Mouse (Mus musculus): ENCODE data around the gene Zfp729a. TPM values are rescaled to one million over a fixed set of nuclear protein-coding genes. Genes with fewer than 3 reads are reported as not detected.
A peak's percentile ranks its signal among the peaks of the same experiment; 100 is the strongest.
"Not testable (repeated sequence)": the region's sequence is repeated elsewhere in the genome, so short reads cannot be mapped to it uniquely, and the experiment has no call there.

Zfp729a gene
- total RNA-seq (2015; ENCODE audit: low replicate concordance) (1.2 and 6.1 TPM in 2 replicates), total RNA-seq (2017; ENCODE audit: low replicate concordance) (4.9 and 11.4 TPM in 2 replicates)

DNA sequence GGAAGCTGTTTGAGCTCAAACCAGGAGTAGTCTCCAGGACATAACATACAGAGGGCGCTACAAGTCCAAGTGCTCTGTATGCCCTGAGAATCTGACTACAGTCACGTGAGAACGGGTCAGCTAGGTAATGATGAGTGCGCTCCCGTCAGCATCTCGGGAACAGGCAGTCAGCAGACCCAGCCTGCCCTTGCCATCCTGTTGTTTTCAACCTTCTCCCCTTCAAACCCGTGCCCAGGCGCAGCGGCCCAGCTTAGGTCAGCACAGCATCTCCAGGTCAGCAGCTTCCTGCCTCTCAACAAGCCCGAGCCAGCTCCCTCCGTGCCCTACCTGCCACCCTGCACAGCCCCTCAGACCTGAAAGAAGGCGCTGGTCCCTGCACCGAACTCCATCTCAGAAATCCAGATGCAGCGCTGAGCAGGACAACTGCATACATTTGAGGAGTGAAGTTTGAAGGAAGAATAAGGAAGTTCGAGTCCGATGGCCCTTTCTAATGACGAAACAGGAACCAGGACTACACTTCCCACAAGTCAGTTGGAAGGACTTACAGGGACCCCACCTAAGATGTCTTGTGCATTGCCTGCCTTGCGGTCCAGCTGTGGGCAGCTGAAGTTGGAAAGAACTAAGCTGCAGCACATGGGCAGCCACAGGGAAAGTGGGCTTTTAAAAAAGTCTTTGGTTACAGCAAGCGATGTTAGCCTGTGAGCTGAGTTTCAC, at the start of gene Zfp729a, which contains the start of gene Gm49345:
Zfp729a (minus strand) TSS at position 498 of the 714 bp plus-strand sequence.
Gm49345 (minus strand) TSS at position 476 of the 714 bp plus-strand sequence.
- peak; percentile 91 for ATAC-seq (replicated peaks; ENCODE audit: low FRiP score, poor library complexity, severe bottlenecking)

DNA sequence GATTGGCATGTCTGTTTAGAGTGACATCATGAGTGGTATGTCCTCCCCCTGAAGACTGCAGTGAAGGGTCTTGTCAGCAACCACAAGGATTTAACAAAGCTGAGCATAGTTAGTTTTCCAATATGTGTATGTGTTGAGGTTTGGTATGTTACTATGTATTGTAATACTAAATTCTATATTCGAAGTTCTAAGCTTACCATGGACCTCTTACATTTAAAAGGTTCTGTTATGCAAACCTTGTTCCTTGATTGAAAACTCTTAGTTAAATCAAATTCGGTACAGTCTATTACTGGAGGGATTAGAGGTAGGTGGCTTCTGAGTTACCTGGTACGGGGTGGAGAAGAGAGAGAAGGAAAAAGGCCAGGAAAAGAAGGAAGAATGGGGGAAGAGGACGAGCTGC, 49.4 kb upstream of the Zfp729a start, which contains the start of gene Zfp738:
Zfp738 (minus strand) TSS at position 101 of the 400 bp plus-strand sequence.
- no peak for ATAC-seq (replicated peaks; ENCODE audit: low FRiP score, poor library complexity, severe bottlenecking)

DNA sequence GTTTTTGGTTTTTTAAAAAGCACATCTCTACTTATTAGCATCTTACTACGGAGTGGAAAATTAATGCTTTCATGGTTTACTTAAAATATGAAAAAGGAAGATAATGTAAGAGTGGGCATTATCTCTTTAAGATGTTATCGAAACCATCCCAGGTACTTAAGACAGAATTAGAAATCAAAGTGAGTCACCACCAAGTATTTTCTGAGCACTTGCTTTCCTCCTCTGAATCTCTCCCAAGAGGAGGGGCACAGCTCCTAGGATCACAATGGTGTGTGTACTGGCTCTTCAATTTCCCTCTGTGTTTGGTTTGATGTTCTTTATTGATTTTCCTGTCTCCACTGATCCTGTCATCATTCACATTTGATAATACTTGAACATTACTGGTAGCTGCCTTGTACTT, 46.2 kb upstream of the Zfp729a start:
- not testable (repeated sequence) for ATAC-seq (replicated peaks; ENCODE audit: low FRiP score, poor library complexity, severe bottlenecking)

DNA sequence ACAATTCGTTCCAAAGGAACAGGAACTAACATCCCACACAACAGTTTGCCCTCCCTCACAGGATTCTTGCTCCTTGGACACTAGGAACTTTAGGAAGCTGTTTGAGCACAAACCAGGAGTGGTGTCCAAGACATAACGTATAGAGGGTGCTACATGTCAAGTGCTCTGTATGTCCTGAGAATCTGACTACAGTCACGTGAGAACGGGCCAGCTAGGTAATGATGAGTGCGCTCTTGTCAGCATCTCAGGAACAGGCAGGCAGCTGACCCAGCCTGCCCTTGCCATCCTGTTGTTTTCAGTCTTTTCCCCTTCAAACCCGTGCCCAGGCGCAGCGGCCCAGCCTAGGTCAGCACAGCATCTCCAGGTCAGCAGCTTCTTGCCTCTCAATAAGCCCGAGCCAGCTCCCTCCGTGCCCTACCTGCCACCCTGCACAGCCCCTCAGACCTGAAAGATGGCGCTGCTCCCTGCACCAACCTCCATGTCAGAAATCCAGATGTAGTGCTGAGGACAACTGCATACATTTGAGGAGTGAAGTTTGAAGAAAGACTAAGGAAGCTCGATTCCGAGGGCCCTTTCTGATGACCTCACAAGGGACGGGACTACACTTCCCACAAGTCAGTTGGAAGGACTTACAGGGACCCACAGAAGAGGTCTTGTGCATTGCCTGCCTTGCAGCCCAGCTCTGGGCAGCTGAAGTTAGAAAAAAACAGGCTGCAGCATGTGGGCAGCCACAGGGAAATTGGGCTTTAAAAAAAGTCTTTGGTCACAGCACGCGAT, 45.6 kb upstream of the Zfp729a start:
- ATAC-seq (replicated peaks; ENCODE audit: low FRiP score, poor library complexity, severe bottlenecking) = peak; percentile 77

DNA sequence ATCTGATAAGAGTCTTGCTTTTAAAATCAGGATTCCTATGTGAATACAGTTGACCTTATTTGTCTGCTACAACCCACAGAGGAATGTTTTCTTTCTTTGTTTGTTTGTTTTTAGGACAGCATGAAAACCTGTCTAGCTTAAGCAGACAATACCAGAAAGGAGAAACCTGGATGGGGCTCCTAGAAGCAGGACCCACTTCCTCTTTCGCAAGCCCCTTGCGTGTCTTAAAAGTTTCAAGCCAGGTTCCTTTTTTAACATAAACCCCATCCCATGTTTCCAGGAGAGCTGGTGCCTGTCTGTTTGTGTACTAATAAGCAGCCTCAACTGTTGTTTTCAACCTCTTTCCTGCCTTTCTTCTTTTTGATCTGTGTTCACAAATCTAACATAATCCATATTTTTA, 37.3 kb upstream of the Zfp729a start:
- no peak for ATAC-seq (replicated peaks; ENCODE audit: low FRiP score, poor library complexity, severe bottlenecking)

DNA sequence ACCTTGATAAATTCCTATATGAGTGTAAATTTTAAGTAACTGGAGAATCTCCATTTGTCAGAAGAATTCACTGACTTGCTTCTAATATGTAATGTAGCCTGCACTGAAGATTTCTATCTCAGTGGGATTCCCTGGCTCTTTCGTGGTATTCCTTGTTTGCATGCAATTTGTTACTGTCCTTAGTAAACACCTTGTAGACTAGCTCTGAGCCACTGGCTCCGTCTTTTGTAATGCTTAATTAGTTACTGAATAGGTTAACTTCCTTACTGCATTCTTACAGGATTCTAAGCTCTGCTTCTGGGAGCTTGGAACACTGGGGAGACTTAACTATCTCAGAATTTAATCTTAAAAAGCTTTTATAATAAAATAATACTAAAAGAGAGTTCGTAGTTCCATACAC, 14.9 kb upstream of the Zfp729a start:
- no peak for ATAC-seq (replicated peaks; ENCODE audit: low FRiP score, poor library complexity, severe bottlenecking)

DNA sequence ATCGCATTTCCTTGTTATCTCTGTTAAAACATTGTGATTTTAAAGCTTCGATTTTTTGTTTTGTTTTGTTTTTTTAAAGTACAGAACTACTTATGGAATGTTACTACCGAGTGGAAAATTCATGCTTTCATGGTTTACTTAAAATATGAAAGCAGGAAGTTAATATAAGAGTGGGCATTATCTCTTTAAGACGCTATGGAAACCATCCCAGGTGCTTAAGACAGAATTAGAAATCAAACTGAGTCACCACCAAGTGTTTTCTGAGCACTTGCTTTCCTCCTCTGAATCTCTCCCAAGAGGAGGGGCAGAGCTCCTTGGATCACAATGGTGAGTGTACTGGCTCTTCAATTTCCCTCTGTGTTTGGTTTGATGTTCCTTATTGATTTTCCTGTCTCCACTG, 27.5 kb downstream of the Zfp729a start:
- no peak for ATAC-seq (replicated peaks; ENCODE audit: low FRiP score, poor library complexity, severe bottlenecking)

DNA sequence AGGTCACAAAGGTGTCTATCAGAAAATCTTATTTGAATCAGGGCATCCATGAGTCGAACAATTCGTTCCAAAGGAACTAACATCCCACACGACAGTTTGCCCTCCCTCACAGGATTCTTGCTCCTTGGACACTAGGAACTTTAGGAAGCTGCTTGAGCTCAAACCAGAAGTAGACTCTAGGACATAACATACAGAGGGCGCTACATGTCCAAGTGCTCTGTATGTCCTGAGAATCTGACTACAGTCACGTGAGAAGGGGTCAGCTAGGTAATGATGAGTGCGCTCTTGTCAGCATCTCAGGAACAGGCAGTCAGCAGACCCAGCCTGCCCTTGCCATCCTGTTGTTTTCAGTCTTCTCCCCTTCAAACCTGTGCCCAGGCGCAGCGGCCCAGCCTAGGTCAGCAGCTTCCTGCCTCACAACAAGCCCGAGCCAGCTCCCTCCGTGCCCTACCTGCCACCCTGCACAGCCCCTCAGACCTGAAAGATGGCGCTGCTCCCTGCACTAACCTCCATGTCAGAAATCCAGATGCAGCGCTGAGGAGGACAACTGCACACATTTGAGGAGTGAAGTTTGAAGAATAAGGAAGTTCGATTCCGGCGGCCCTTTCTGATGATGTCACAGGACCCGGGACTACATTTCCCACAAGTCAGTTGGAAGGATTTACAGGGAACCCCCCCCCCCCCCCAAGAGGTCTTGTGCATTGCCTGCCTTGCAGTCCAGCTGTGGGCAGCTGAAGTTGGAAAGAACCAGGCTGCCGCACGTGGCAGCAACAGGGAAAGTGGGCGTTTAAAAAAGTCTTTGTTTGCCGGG, 28.3 kb downstream of the Zfp729a start, which contains the start of gene Zfp729b:
Zfp729b (minus strand) TSS at position 642 of the 811 bp plus-strand sequence.
- ATAC-seq (replicated peaks; ENCODE audit: low FRiP score, poor library complexity, severe bottlenecking) = peak; percentile 81

DNA sequence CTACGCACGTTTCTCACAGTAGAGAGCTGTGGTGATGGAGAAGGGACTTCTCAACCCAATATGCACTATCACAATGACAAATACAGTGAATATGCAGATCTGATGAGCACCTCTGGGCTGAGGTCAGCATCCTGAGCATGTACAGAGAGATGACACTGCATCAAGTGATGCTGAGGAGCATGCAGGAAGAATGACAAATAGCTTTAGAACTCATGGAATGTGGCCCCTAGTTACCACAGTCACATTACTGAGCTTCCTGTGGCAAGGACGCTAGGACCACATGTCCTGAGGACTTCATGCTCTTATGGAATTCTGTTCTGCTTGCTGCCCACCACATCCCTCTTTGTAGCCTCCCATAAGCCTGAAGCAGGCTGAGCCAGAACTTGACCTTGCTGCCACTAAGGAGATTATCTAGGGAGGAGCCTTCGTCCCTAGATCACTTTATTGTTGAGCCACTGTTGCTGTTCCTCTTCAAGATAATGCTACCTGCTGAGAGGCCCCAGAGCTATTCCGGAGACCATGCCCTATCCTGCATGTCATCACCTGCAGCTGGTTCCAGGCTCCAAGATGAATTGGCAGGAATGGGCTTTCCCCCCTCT, 64.9 kb downstream of the Zfp729a start:
- ATAC-seq (replicated peaks; ENCODE audit: low FRiP score, poor library complexity, severe bottlenecking) = no peak

Other genes starting within 250 kb of the Zfp729a start
- gene Zfp429, start 238.0 kb downstream of the Zfp729a start, total RNA-seq (2015; ENCODE audit: low replicate concordance) = 3.5 and 7.7 TPM in 2 replicates
- gene Zfp429, start 238.0 kb downstream of the Zfp729a start, total RNA-seq (2017; ENCODE audit: low replicate concordance) = 3.5 and 3.6 TPM in 2 replicates
- gene Zfp459, start 216.4 kb downstream of the Zfp729a start, total RNA-seq (2015; ENCODE audit: low replicate concordance) = 0.42 TPM in 1 of 2 replicates, not detected in the other
- 1.7 TPM in 2 replicates for gene Zfp459, start 216.4 kb downstream of the Zfp729a start, total RNA-seq (2017; ENCODE audit: low replicate concordance)
- 72.8 and 75.0 TPM in 2 replicates for gene Zfp874a, start 186.2 kb downstream of the Zfp729a start, total RNA-seq (2015; ENCODE audit: low replicate concordance)
- gene Zfp874a, start 186.2 kb downstream of the Zfp729a start, total RNA-seq (2017; ENCODE audit: low replicate concordance) = 112 and 135 TPM in 2 replicates
- 48.9 and 51.3 TPM in 2 replicates for gene Zfp874b, start 153.5 kb downstream of the Zfp729a start, total RNA-seq (2015; ENCODE audit: low replicate concordance)
- 71.6 and 103 TPM in 2 replicates for gene Zfp874b, start 153.5 kb downstream of the Zfp729a start, total RNA-seq (2017; ENCODE audit: low replicate concordance)
- 1.5 TPM in 1 of 2 replicates, not detected in the other for gene Zfp58, start 137.2 kb downstream of the Zfp729a start, total RNA-seq (2015; ENCODE audit: low replicate concordance)
- gene Zfp58, start 137.2 kb downstream of the Zfp729a start, total RNA-seq (2017; ENCODE audit: low replicate concordance) = 1.0 and 2.1 TPM in 2 replicates
- gene Gm26965, start 111.6 kb downstream of the Zfp729a start, total RNA-seq (2015; ENCODE audit: low replicate concordance) = not detected in 2 replicates
- not detected in 2 replicates for gene Gm26965, start 111.6 kb downstream of the Zfp729a start, total RNA-seq (2017; ENCODE audit: low replicate concordance)
- gene Zfp87, start 111.6 kb downstream of the Zfp729a start, total RNA-seq (2015; ENCODE audit: low replicate concordance) = 5.8 and 7.1 TPM in 2 replicates
- 10.6 and 23.1 TPM in 2 replicates for gene Zfp87, start 111.6 kb downstream of the Zfp729a start, total RNA-seq (2017; ENCODE audit: low replicate concordance)
- gene Zfp748, start 84.0 kb downstream of the Zfp729a start, total RNA-seq (2015; ENCODE audit: low replicate concordance) = 3.3 and 6.7 TPM in 2 replicates
- gene Zfp748, start 84.0 kb downstream of the Zfp729a start, total RNA-seq (2017; ENCODE audit: low replicate concordance) = 2.9 and 4.6 TPM in 2 replicates
- 1.9 and 5.2 TPM in 2 replicates for gene Zfp729b, start 28.1 kb downstream of the Zfp729a start, total RNA-seq (2015; ENCODE audit: low replicate concordance)
- 2.4 and 4.6 TPM in 2 replicates for gene Zfp729b, start 28.1 kb downstream of the Zfp729a start, total RNA-seq (2017; ENCODE audit: low replicate concordance)
- not detected in 2 replicates for gene Gm49345, start within 50 bp of the Zfp729a start, total RNA-seq (2015; ENCODE audit: low replicate concordance)
- not detected in 2 replicates for gene Gm49345, start within 50 bp of the Zfp729a start, total RNA-seq (2017; ENCODE audit: low replicate concordance)
- gene Zfp738, start 49.3 kb upstream of the Zfp729a start, total RNA-seq (2015; ENCODE audit: low replicate concordance) = 1.0 and 2.5 TPM in 2 replicates
- gene Zfp738, start 49.3 kb upstream of the Zfp729a start, total RNA-seq (2017; ENCODE audit: low replicate concordance) = 1.3 and 1.5 TPM in 2 replicates
- 2.1 and 3.3 TPM in 2 replicates for gene Zfp65, start 91.4 kb upstream of the Zfp729a start, total RNA-seq (2015; ENCODE audit: low replicate concordance)
- 2.8 and 3.1 TPM in 2 replicates for gene Zfp65, start 91.4 kb upstream of the Zfp729a start, total RNA-seq (2017; ENCODE audit: low replicate concordance)
- gene Zfp85, start 117.4 kb upstream of the Zfp729a start, total RNA-seq (2015; ENCODE audit: low replicate concordance) = 1.7 and 4.4 TPM in 2 replicates
- gene Zfp85, start 117.4 kb upstream of the Zfp729a start, total RNA-seq (2017; ENCODE audit: low replicate concordance) = 0.09 and 2.5 TPM in 2 replicates
- gene Zfp493, start 141.9 kb upstream of the Zfp729a start, total RNA-seq (2015; ENCODE audit: low replicate concordance) = 5.0 TPM in 1 of 2 replicates, not detected in the other
- gene Zfp493, start 141.9 kb upstream of the Zfp729a start, total RNA-seq (2017; ENCODE audit: low replicate concordance) = 0.34 TPM in 1 of 2 replicates, not detected in the other
- gene Zfp273, start 175.9 kb upstream of the Zfp729a start, total RNA-seq (2015; ENCODE audit: low replicate concordance) = 1.2 and 1.7 TPM in 2 replicates
- gene Zfp273, start 175.9 kb upstream of the Zfp729a start, total RNA-seq (2017; ENCODE audit: low replicate concordance) = 0.17 and 4.0 TPM in 2 replicates
- gene Gm10037, start 193.3 kb upstream of the Zfp729a start, total RNA-seq (2015; ENCODE audit: low replicate concordance) = not detected in 2 replicates
- gene Gm10037, start 193.3 kb upstream of the Zfp729a start, total RNA-seq (2017; ENCODE audit: low replicate concordance) = not detected in 2 replicates
- gene BC048507, start 225.5 kb upstream of the Zfp729a start, total RNA-seq (2015; ENCODE audit: low replicate concordance) = not detected in 2 replicates
- not detected in 2 replicates for gene BC048507, start 225.5 kb upstream of the Zfp729a start, total RNA-seq (2017; ENCODE audit: low replicate concordance)

All from erythroblast, adult 5-6 weeks (primary cell).